Mouse (Mus musculus) thymus, adult 18-20 months (tissue): ENCODE measurements around the gene Olfr18.
A peak's percentile ranks its signal among the peaks of the same experiment; 100 is the strongest.
"Not testable (repeated sequence)": the region's sequence is repeated elsewhere in the genome, so short reads cannot be mapped to it uniquely, and the experiment has no call there.

Source experiments
- DNase-seq, 2 experiments: peaks; one replicate each; pipeline ENCODE4 v3.0.0; 2022; ENCODE audit warnings: mixed read lengths in 2 of 2

The Olfr18 gene

GRCm38 (mm10) chr9:20335994-20336393 lies at the start of gene Olfr18:
TSS of gene Olfr18 (minus strand) at chr9:20336094.
- no peak for DNase-seq

- DNase-seq = no peak
These were observed 49.4 kb upstream of the Olfr18 start for GRCm38 (mm10) chr9:20385343-20385703.

GRCm38 (mm10) chr9:20384532-20385342 lies 48.8 kb upstream of the Olfr18 start, which contains the start of gene Zfp560:
TSS of gene Zfp560 (minus strand) at chr9:20385177.
- peak; percentile 72 to 75 for DNase-seq

GRCm38 (mm10) chr9:20383659-20384058 lies 47.8 kb upstream of the Olfr18 start:
- no peak for DNase-seq

GRCm38 (mm10) chr9:20374712-20375111 lies 38.8 kb upstream of the Olfr18 start:
- DNase-seq = no peak

- no peak for DNase-seq
These were observed 31.4 kb upstream of the Olfr18 start for GRCm38 (mm10) chr9:20367311-20367710.

- DNase-seq = no peak
These were observed 12.6 kb upstream of the Olfr18 start for GRCm38 (mm10) chr9:20348501-20348900.

- no peak for DNase-seq
These were observed 37.7 kb downstream of the Olfr18 start, which contains the start of gene Olfr873 for GRCm38 (mm10) chr9:20298232-20298631. TSS of gene Olfr873 (plus strand) at chr9:20298532.

- not testable (repeated sequence) for DNase-seq
These were observed 40.3 kb downstream of the Olfr18 start for GRCm38 (mm10) chr9:20295562-20295961.

- no peak for DNase-seq
These were observed 53.8 kb downstream of the Olfr18 start, which contains the start of gene Olfr39 for GRCm38 (mm10) chr9:20282051-20282450. TSS of gene Olfr39 (plus strand) at chr9:20282351.
